ENCODE assay signal across 8 mouse cellular contexts in the genomic region with DNA sequence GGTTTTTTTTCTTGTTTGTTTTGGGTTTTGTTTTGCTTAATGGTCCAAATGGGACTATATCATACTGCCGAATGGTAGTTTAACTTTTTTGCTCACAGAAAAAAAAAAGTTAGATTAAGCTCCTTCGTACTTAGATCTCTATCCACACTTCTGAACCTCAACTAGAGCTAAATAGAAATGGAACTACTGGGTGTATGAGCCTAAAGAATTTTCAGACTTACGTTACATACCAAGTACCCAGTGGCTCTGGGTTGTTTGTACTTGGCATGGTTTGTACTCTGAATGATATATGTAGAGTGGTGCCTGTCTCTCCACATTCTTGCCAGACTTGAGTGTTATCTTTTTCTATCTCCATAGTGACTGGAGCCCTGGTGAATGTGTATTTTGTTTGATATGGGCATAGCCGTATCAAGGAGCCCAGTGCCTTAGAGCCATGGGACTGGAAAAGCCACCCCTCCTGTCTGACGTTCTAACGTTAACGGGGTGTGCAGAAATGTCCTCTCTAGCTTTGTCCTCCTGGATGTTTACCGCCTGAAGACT. TPM values are rescaled to one million over a fixed set of nuclear protein-coding genes. Genes with fewer than 3 reads are reported as not detected.
DNase-seq lines count a peak whose midpoint lies in the region; ATAC-seq lines count a peak whose summit lies in the region.

No protein-coding gene starts in this region.

- 0 out of 2 replicates have a peak, but pooled peaks have one; percentile 5 for ATAC-seq in kidney, embryonic 15.5 days (replicated peaks; ENCODE audit: low FRiP score)
- peak; percentile 26 for ATAC-seq in hindbrain, embryonic 11.5 days (ENCODE audit: low FRiP score)

- peak overlapping the region; percentile 74 for H3K4me3 ChIP-seq in kidney, embryonic 15.5 days (replicated peaks)
- H3K4me3 ChIP-seq in brown adipose tissue, adult 24 weeks (ENCODE audit: insufficient read depth, low read depth, low read length) = peak overlapping the region; percentile 81; the same call in 1 of the 2 replicates
- H3K4me3 ChIP-seq in hindbrain, embryonic 11.5 days (ENCODE audit: low read depth, low read length) = peak overlapping the region; percentile 55

- no peak overlapping the region; the same call in 1 of the 2 replicates for H3K9ac ChIP-seq in kidney, embryonic 15.5 days
- H3K9ac ChIP-seq in hindbrain, embryonic 11.5 days (ENCODE audit: low read depth, low read length) = no peak overlapping the region

- H3K4me2 ChIP-seq in kidney, embryonic 15.5 days = peak overlapping the region; percentile 62
- peak overlapping the region; percentile 83 for H3K4me2 ChIP-seq in hindbrain, embryonic 11.5 days (replicated peaks; ENCODE audit: low read depth, low read length)

- peaks cover 11% of the 10 kb centered on the region for H3K4me1 ChIP-seq in kidney, embryonic 15.5 days
- no peaks in the 10 kb centered on the region for H3K4me1 ChIP-seq in brown adipose tissue, adult 24 weeks (ENCODE audit: control insufficient read depth, insufficient read depth, insufficient read length, low read length)
- no peaks in the 10 kb centered on the region for H3K4me1 ChIP-seq in hindbrain, embryonic 11.5 days (replicated peaks; ENCODE audit: control insufficient read depth, insufficient read depth, low read length)

- DNase-seq in kidney, adult 11 months = no peak
- no peak for DNase-seq in hindbrain, embryonic 11.5 days (ENCODE audit: low spot score)
- DNase-seq in lung, postnatal 36 days = peak; percentile 9
- DNase-seq in adrenal gland, postnatal 25 days = no peak
- no peak for DNase-seq in left cerebral cortex, postnatal 36 days (ENCODE audit: low spot score in 2 of 2)
- DNase-seq in kidney, postnatal 4 days = no peak

- no peaks in the 10 kb centered on the region for H3K9me3 ChIP-seq in kidney, embryonic 15.5 days (replicated peaks)
- H3K9me3 ChIP-seq in hindbrain, embryonic 11.5 days (ENCODE audit: control insufficient read depth, low read length) = no peaks in the 10 kb centered on the region

- intact Hi-C loops in left cerebral cortex, postnatal 36 days (cut with DNase I) = no loop called here

- peak overlapping the region; percentile 78; the same call in 1 of the 2 replicates for H3K27ac ChIP-seq in kidney, embryonic 15.5 days
- no peak overlapping the region for H3K27ac ChIP-seq in brown adipose tissue, adult 24 weeks (replicated peaks; ENCODE audit: low read depth, low read length)
- H3K27ac ChIP-seq in hindbrain, embryonic 11.5 days (ENCODE audit: low read depth, low read length) = no peak overlapping the region

- WGBS in kidney, embryonic 15.5 days = 62% methylated on average over 8 of the region's 8 CpGs
- WGBS in hindbrain, embryonic 11.5 days = 74% methylated on average over 8 of the region's 8 CpGs

- H3K36me3 ChIP-seq in kidney, embryonic 15.5 days = no peaks in the 10 kb centered on the region
- H3K36me3 ChIP-seq in hindbrain, embryonic 11.5 days (ENCODE audit: control insufficient read depth, insufficient read depth, low read length) = no peaks in the 10 kb centered on the region

- H3K27me3 ChIP-seq in kidney, embryonic 15.5 days = no peaks in the 10 kb centered on the region
- no peaks in the 10 kb centered on the region for H3K27me3 ChIP-seq in hindbrain, embryonic 11.5 days (ENCODE audit: control insufficient read depth, insufficient read depth, low read length)

RNA-seq across cellular contexts. Expression of gene Wdsub1, which starts 0.4 kb away (rescaled TPM):
- 38.1 and 41.2 TPM in 2 replicates for polyA plus RNA-seq in kidney, embryonic 15.5 days (2015; fragmentation: Nextera tagmentation; extraction: Ambion mirVana)
- polyA plus RNA-seq in brown adipose tissue, adult 24 weeks (2012; ENCODE audit: insufficient read depth, insufficient read length, missing spikeins) = 9.9 and 15.6 TPM in 2 replicates
- 20.0 and 21.9 TPM in 2 replicates for polyA plus RNA-seq in hindbrain, embryonic 11.5 days (2014; fragmentation: Nextera tagmentation; extraction: Ambion mirVana)
- 20.1 and 20.6 TPM in 2 replicates for total RNA-seq in adrenal gland, postnatal 25 days (2021)
- total RNA-seq in left cerebral cortex, postnatal 36 days (2021) = 10 to 100 TPM; 16.3 to 16.4 TPM
